Mouse (Mus musculus): ENCODE data around the gene Olfr1199. TPM values are rescaled to one million over a fixed set of nuclear protein-coding genes. Genes with fewer than 3 reads are reported as not detected.

Olfr1199 gene
- polyA plus RNA-seq, 2 experiments, result not detected

GRCm38 (mm10) chr2:88732266-88732665, 28.0 kb downstream of the Olfr1199 start, which contains the start of gene Olfr1197:
TSS of gene Olfr1197 (minus strand) at chr2:88732366.
- ATAC-seq (ENCODE audit: insufficient read depth) (no peak), DNase-seq (ENCODE audit: low read depth in 3 of 3, low spot score in 3 of 3) (no peak)
- TF ChIP-seq EP300 (IDR thresholded peaks at IDR 0.05; ENCODE audit: low read depth), result no peak
- TF ChIP-seq CTCF (IDR thresholded peaks at IDR 0.05; ENCODE audit: low read depth), result no peak
- no peaks in the 10 kb centered on the region for H3K9me3 ChIP-seq (ENCODE audit: control insufficient read depth, low read length)
- H3K4me2 ChIP-seq (ENCODE audit: low read depth), result no peak within 1 kb of the TSS
- H3K4me3 ChIP-seq (ENCODE audit: insufficient read depth in 1 of 2, low read depth in 2 of 2, low read length in 2 of 2), result no peak within 1 kb of the TSS
- H3K27me3 ChIP-seq (ENCODE audit: control insufficient read depth, insufficient read depth, low read length), result no peaks in the 10 kb centered on the region
- no peaks in the 10 kb centered on the region for H3K4me1 ChIP-seq (replicated peaks; ENCODE audit: control insufficient read depth in 2 of 2, insufficient read depth in 2 of 2, low read length in 1 of 2)
- WGBS (ENCODE audit: insufficient replicate concordance), result 49% methylated on average over 1 of the region's 1 CpGs
- no peaks in the 10 kb centered on the region for H3K36me3 ChIP-seq (replicated peaks; ENCODE audit: control insufficient read depth, insufficient read depth, low read depth)
- no peak within 1 kb of the TSS for H3K27ac ChIP-seq
- no peak within 1 kb of the TSS for H3K9ac ChIP-seq (replicated peaks)

- no peak for ATAC-seq (ENCODE audit: insufficient read depth)
- no peak for TF ChIP-seq CTCF (IDR thresholded peaks at IDR 0.05; ENCODE audit: low read depth)
- no peak for DNase-seq (ENCODE audit: low read depth in 3 of 3, low spot score in 3 of 3)
- Histone ChIP-seq H3K9me3 (ENCODE audit: control insufficient read depth, low read length) (no peaks in the 10 kb centered on the region), H3K27me3 (ENCODE audit: control insufficient read depth, insufficient read depth, low read length) (no peaks in the 10 kb centered on the region), H3K4me2 (ENCODE audit: low read depth) (no peak within 1 kb of the TSS), H3K36me3 (replicated peaks; ENCODE audit: control insufficient read depth, insufficient read depth, low read depth) (no peaks in the 10 kb centered on the region), H3K9ac (replicated peaks) (no peak within 1 kb of the TSS), H3K4me3 (ENCODE audit: insufficient read depth in 1 of 2, low read depth in 2 of 2, low read length in 2 of 2) (no peak within 1 kb of the TSS), H3K4me1 (replicated peaks; ENCODE audit: control insufficient read depth in 2 of 2, insufficient read depth in 2 of 2, low read length in 1 of 2) (no peaks in the 10 kb centered on the region), H3K27ac (no peak within 1 kb of the TSS)
- WGBS (ENCODE audit: insufficient replicate concordance), result 60% methylated on average over 2 of the region's 2 CpGs
Observed at GRCm38 (mm10) chr2:88704497-88704896, 55.8 kb downstream of the Olfr1199 start, which contains the start of gene Olfr1196. TSS of gene Olfr1196 (minus strand) at chr2:88704597.

Other genes starting within 250 kb of the Olfr1199 start
- not detected in 2 replicates for gene Olfr1186, start 241.9 kb downstream of the Olfr1199 start, polyA plus RNA-seq (2012; rRNA removed)
- not detected in 2 replicates for gene Olfr1186, start 241.9 kb downstream of the Olfr1199 start, polyA plus RNA-seq (2014; fragmentation: Nextera tagmentation; extraction: Ambion mirVana)
- not detected in 2 replicates for gene Olfr1188, start 203.5 kb downstream of the Olfr1199 start, polyA plus RNA-seq (2012; rRNA removed)
- gene Olfr1188, start 203.5 kb downstream of the Olfr1199 start, polyA plus RNA-seq (2014; fragmentation: Nextera tagmentation; extraction: Ambion mirVana), result not detected in 2 replicates
- gene Olfr1189, start 174.0 kb downstream of the Olfr1199 start, polyA plus RNA-seq (2012; rRNA removed), result not detected in 2 replicates
- gene Olfr1189, start 174.0 kb downstream of the Olfr1199 start, polyA plus RNA-seq (2014; fragmentation: Nextera tagmentation; extraction: Ambion mirVana), result not detected in 2 replicates
- not detected in 2 replicates for gene Olfr1191-ps1, start 119.9 kb downstream of the Olfr1199 start, polyA plus RNA-seq (2012; rRNA removed)
- not detected in 2 replicates for gene Olfr1191-ps1, start 119.9 kb downstream of the Olfr1199 start, polyA plus RNA-seq (2014; fragmentation: Nextera tagmentation; extraction: Ambion mirVana)
- gene Olfr1192-ps1, start 112.0 kb downstream of the Olfr1199 start, polyA plus RNA-seq (2012; rRNA removed), result not detected in 2 replicates
- not detected in 2 replicates for gene Olfr1192-ps1, start 112.0 kb downstream of the Olfr1199 start, polyA plus RNA-seq (2014; fragmentation: Nextera tagmentation; extraction: Ambion mirVana)
- gene Olfr1193, start 84.8 kb downstream of the Olfr1199 start, polyA plus RNA-seq (2012; rRNA removed), result not detected in 2 replicates
- gene Olfr1193, start 84.8 kb downstream of the Olfr1199 start, polyA plus RNA-seq (2014; fragmentation: Nextera tagmentation; extraction: Ambion mirVana), result not detected in 2 replicates
- gene Olfr1195, start 71.3 kb downstream of the Olfr1199 start, polyA plus RNA-seq (2012; rRNA removed), result not detected in 2 replicates
- gene Olfr1195, start 71.3 kb downstream of the Olfr1199 start, polyA plus RNA-seq (2014; fragmentation: Nextera tagmentation; extraction: Ambion mirVana), result not detected in 2 replicates
- not detected in 2 replicates for gene Olfr1196, start 55.9 kb downstream of the Olfr1199 start, polyA plus RNA-seq (2012; rRNA removed)
- gene Olfr1196, start 55.9 kb downstream of the Olfr1199 start, polyA plus RNA-seq (2014; fragmentation: Nextera tagmentation; extraction: Ambion mirVana), result not detected in 2 replicates
- not detected in 2 replicates for gene Olfr1197, start 28.1 kb downstream of the Olfr1199 start, polyA plus RNA-seq (2012; rRNA removed)
- gene Olfr1197, start 28.1 kb downstream of the Olfr1199 start, polyA plus RNA-seq (2014; fragmentation: Nextera tagmentation; extraction: Ambion mirVana), result not detected in 2 replicates
- not detected in 2 replicates for gene Olfr1198, start 9.1 kb downstream of the Olfr1199 start, polyA plus RNA-seq (2012; rRNA removed)
- gene Olfr1198, start 9.1 kb downstream of the Olfr1199 start, polyA plus RNA-seq (2014; fragmentation: Nextera tagmentation; extraction: Ambion mirVana), result not detected in 2 replicates
- gene Olfr1200, start 10.0 kb upstream of the Olfr1199 start, polyA plus RNA-seq (2012; rRNA removed), result not detected in 2 replicates
- gene Olfr1200, start 10.0 kb upstream of the Olfr1199 start, polyA plus RNA-seq (2014; fragmentation: Nextera tagmentation; extraction: Ambion mirVana), result not detected in 2 replicates
- not detected in 2 replicates for gene Olfr1201, start 32.6 kb upstream of the Olfr1199 start, polyA plus RNA-seq (2012; rRNA removed)
- not detected in 2 replicates for gene Olfr1201, start 32.6 kb upstream of the Olfr1199 start, polyA plus RNA-seq (2014; fragmentation: Nextera tagmentation; extraction: Ambion mirVana)
- gene Olfr1202, start 54.0 kb upstream of the Olfr1199 start, polyA plus RNA-seq (2012; rRNA removed), result not detected in 2 replicates
- gene Olfr1202, start 54.0 kb upstream of the Olfr1199 start, polyA plus RNA-seq (2014; fragmentation: Nextera tagmentation; extraction: Ambion mirVana), result not detected in 2 replicates
- gene Olfr1205, start 69.3 kb upstream of the Olfr1199 start, polyA plus RNA-seq (2012; rRNA removed), result not detected in 2 replicates
- not detected in 2 replicates for gene Olfr1205, start 69.3 kb upstream of the Olfr1199 start, polyA plus RNA-seq (2014; fragmentation: Nextera tagmentation; extraction: Ambion mirVana)
- gene Olfr1204, start 88.8 kb upstream of the Olfr1199 start, polyA plus RNA-seq (2012; rRNA removed), result not detected in 2 replicates
- not detected in 2 replicates for gene Olfr1204, start 88.8 kb upstream of the Olfr1199 start, polyA plus RNA-seq (2014; fragmentation: Nextera tagmentation; extraction: Ambion mirVana)
- not detected in 2 replicates for gene Olfr1206, start 102.8 kb upstream of the Olfr1199 start, polyA plus RNA-seq (2012; rRNA removed)
- not detected in 2 replicates for gene Olfr1206, start 102.8 kb upstream of the Olfr1199 start, polyA plus RNA-seq (2014; fragmentation: Nextera tagmentation; extraction: Ambion mirVana)
- not detected in 2 replicates for gene Olfr1208, start 141.8 kb upstream of the Olfr1199 start, polyA plus RNA-seq (2012; rRNA removed)
- not detected in 2 replicates for gene Olfr1208, start 141.8 kb upstream of the Olfr1199 start, polyA plus RNA-seq (2014; fragmentation: Nextera tagmentation; extraction: Ambion mirVana)
- not detected in 2 replicates for gene Olfr1209, start 154.7 kb upstream of the Olfr1199 start, polyA plus RNA-seq (2012; rRNA removed)
- gene Olfr1209, start 154.7 kb upstream of the Olfr1199 start, polyA plus RNA-seq (2014; fragmentation: Nextera tagmentation; extraction: Ambion mirVana), result not detected in 2 replicates
- not detected in 2 replicates for gene Olfr1211, start 177.6 kb upstream of the Olfr1199 start, polyA plus RNA-seq (2012; rRNA removed)
- gene Olfr1211, start 177.6 kb upstream of the Olfr1199 start, polyA plus RNA-seq (2014; fragmentation: Nextera tagmentation; extraction: Ambion mirVana), result not detected in 2 replicates
- gene Olfr1212, start 193.5 kb upstream of the Olfr1199 start, polyA plus RNA-seq (2012; rRNA removed), result not detected in 2 replicates
- gene Olfr1212, start 193.5 kb upstream of the Olfr1199 start, polyA plus RNA-seq (2014; fragmentation: Nextera tagmentation; extraction: Ambion mirVana), result not detected in 2 replicates
- gene Gm13762, start 219.8 kb upstream of the Olfr1199 start, polyA plus RNA-seq (2012; rRNA removed), result not detected in 2 replicates
- gene Gm13762, start 219.8 kb upstream of the Olfr1199 start, polyA plus RNA-seq (2014; fragmentation: Nextera tagmentation; extraction: Ambion mirVana), result not detected in 2 replicates
- gene Olfr1214, start 232.2 kb upstream of the Olfr1199 start, polyA plus RNA-seq (2012; rRNA removed), result not detected in 2 replicates
- not detected in 2 replicates for gene Olfr1214, start 232.2 kb upstream of the Olfr1199 start, polyA plus RNA-seq (2014; fragmentation: Nextera tagmentation; extraction: Ambion mirVana)
- gene Olfr1215, start 246.5 kb upstream of the Olfr1199 start, polyA plus RNA-seq (2012; rRNA removed), result not detected in 2 replicates
- gene Olfr1215, start 246.5 kb upstream of the Olfr1199 start, polyA plus RNA-seq (2014; fragmentation: Nextera tagmentation; extraction: Ambion mirVana), result not detected in 2 replicates

Data from liver, embryonic 14.5 days (tissue).